Mouse (Mus musculus): ENCODE results near the gene Gtpbp8. TPM values are rescaled to one million over a fixed set of nuclear protein-coding genes. Genes with fewer than 3 reads are reported as not detected.

The Gtpbp8 gene
- polyA plus RNA-seq, 1 experiment from 2014 or later: 23.8 TPM

Other genes starting within 250 kb of the Gtpbp8 start
- gene Boc, start 187.5 kb downstream of the Gtpbp8 start, polyA plus RNA-seq (2016; fragmentation: Nextera tagmentation; extraction: Ambion mirVana): 1.1 and 1.7 TPM in 2 replicates
- 6.5 and 7.3 TPM in 2 replicates for gene Nepro, start 22.1 kb downstream of the Gtpbp8 start, polyA plus RNA-seq (2016; fragmentation: Nextera tagmentation; extraction: Ambion mirVana)
- 3.5 and 3.9 TPM in 2 replicates for gene Cd200r1, start 19.4 kb upstream of the Gtpbp8 start, polyA plus RNA-seq (2016; fragmentation: Nextera tagmentation; extraction: Ambion mirVana)
- gene Cd200r4, start 65.4 kb upstream of the Gtpbp8 start, polyA plus RNA-seq (2016; fragmentation: Nextera tagmentation; extraction: Ambion mirVana): 0.39 and 0.43 TPM in 2 replicates
- gene Cd200r2, start 120.7 kb upstream of the Gtpbp8 start, polyA plus RNA-seq (2016; fragmentation: Nextera tagmentation; extraction: Ambion mirVana): not detected in 2 replicates
- 0.36 and 0.87 TPM in 2 replicates for gene Cd200r3, start 197.3 kb upstream of the Gtpbp8 start, polyA plus RNA-seq (2016; fragmentation: Nextera tagmentation; extraction: Ambion mirVana)

Data from liver, embryonic 12.5 days (tissue).